Mouse (Mus musculus) thymus, postnatal 4 days (tissue): ENCODE results near the gene Ciz1.
"Not testable (repeated sequence)": the region's sequence is repeated elsewhere in the genome, so short reads cannot be mapped to it uniquely, and the experiment has no call there.

Source experiments
- DNase-seq: peaks from one replicate; pipeline ENCODE4 v3.0.0; 2021

Gene Ciz1

DNA sequence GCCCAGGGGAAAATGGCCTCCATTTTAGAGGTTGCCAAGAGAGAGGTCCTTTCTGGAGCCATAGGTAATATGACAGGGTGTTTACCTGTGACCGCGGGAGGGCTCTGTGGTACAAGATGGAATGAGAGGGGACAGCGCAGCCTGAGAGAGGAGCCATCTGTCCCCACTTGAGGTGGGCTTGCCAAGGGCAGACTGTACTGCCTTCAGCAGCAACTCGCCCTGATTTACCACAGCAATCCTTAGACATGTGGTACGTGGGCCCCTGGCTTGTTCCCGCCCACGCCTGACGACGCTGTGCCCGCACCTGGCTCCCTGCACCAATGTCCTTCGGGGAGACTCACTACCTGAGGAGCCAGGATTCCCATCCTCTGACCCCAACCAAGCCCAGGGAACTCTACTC lies 3.8 kb upstream of the Ciz1 start:
- no peak for DNase-seq

DNA sequence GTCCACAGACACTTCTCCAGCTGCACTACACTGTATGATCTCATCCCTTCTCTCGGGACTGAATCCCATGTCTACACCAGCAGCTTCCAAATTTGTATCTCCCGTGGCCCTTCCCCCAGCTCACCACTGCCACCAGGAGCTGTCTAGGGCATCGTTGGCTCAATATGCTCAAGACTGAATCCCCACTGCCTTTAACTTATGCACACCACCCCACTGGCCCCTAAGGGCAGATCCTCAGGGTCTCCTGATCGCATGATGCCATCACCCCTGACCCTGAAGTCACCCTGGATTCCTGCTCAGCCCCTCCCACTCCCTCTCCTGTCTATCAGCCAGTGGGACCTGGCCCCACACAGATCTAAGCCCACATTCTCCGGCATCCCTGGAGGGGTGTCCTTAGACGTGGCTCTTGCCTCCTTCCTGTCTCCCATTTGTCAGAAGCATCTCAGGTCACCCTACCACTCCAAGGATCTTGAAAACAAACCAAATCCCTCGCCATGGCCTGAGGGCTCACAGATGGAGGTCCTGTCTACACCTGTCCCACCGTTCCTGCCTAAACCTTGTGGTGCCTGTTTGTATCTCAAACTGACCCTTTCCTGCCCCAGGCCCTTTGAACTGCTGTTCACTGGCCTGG lies 2.4 kb upstream of the Ciz1 start:
- DNase-seq = no peak

DNA sequence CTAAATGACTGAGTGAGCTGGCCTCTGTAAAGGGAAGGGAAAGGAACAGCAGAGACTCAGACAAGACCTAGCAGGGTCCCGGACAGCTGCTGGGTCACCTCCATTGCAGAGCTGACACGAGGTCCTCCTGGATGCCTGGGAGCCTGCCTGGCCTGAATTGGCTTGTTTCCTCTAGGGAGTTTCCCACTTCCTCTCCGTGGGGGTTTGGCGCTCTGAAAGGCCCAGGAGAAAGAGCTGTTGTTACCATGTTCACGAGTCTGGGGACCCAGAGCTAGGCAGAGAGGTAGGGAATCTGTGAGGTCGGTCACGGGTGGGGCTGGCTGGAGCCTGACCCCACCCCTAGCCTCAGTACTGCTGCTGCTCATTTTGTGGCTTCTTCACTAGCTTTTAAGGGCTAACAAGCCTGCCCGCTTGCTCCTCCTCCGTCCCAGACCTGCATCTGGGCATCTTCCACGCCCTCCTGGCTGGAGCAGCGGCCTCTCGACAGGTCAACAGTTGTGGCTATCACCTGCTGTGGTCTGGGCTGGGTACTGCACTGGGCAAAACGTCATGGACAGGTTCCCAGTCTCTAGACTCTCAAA lies 1.6 kb upstream of the Ciz1 start:
- DNase-seq = no peak

DNA sequence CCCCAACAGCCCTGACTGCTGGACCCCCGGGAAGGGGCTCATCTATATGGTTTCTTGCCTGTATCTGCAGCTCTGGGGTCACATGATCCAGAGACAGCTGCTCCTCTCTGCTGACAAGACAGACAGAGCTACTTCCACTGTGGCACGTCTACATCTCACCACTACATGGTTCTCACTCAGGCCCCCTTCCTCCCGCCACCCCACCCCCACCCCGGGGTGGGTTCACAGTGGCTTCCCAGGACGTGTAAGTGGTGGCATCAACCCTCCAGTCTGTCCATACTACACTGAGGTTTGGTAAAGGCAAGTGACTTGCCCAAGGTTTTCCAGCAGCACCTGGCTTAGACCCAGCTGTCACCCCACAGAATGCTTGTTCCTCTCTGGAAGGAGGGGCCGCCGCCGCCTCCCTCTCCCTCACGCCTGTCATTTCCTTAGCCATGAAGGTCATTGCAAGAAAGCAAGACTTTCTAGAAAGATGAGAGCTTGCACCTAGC lies 611 bp upstream of the Ciz1 start:
- DNase-seq = peak; percentile 31

DNA sequence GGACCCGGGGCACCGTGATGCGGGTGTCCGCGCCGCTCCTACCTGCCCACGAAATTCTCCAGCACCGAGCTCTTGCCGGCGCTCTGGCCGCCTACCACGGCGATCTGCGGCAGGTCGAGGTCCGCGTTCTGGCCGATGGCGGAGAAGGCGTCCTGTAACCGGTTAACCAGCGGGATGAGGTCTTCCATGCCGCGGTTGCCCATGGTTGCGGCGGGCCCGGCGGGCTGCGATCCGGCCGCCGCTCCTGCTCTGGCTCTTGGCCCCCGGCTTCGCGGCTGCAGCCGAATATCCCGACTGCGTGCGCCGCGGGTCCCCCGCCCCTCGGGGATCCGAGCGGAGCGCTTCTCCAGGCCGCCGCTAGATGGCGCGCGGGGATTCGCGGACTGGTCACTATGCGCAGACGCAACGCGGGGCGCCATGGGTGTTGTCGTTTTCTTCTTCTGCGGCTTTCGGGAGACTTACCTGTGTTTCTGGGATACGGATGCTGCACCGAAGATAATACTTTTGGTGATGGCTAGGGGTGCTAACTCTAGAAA lies 948 bp downstream of the Ciz1 start, which contains the start of gene Dnm1:
Gene Dnm1 (minus strand): TSS at position 332 of the 536 bp plus-strand sequence.
- DNase-seq = peak; percentile 93

DNA sequence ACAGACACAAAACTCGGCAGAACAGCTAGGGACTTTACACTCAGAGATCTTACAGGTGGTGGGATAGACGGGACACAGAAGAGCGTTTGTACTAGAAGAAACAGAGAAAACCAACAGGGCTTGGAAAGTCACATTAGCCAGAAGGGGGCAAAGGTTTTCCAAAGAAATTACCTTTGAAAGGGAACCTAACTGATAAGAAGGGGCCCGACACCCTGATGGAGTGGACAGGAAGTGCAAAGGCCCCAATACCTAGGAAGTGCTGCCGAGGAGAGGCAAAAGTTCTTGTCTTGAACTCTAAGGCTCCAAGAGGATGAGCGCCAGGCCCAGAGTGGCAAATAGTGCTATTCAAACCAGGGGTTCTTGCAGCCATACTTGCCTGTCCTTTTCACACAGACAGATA lies 1.7 kb downstream of the Ciz1 start:
- no peak for DNase-seq

DNA sequence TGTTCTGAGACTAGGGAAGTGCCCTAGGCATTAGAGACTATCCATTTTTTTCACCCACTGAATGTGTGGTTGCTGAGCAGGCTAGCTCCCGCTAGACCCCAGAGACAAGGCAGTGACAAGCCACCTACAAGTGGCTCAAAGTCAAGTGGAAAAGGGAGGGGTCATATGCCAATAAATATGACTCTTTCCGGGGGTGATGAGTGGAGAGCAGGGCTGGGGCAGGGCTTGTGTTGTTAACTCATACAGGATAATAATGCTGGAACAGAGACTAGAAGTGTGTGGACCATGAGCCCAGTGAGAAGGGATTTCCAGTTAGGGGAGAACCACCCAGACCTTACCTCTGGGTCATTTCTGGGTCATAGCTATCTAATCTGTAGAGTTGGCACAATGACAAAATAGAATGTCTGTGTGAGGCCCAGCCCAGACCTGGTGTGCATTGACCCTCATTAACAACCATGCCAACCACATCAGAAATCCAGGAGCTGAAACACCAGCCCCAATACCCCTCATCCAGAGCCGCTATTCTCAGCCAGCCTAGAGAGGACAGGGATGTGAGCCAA lies 2.3 kb downstream of the Ciz1 start:
- DNase-seq = no peak

DNA sequence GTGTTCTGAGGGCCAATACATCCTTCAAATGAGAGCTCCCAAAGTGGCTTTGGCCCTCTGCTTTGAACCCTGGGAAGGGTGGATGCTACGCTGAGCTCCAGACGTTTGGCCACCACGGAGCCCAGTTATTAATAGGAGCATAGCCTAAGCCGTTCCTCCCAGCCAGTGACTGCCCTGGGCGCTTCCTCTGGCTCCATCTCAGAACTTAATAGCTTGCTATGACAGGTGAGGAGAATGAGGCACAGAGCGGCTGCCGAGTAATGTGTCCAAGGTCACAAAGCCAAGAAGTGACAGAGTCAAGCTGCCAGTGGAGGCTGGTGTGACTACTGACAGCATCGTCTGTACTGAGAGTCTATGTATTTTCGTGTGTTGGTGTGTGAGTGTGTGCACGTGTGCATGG lies 4.1 kb downstream of the Ciz1 start:
- no peak for DNase-seq

DNA sequence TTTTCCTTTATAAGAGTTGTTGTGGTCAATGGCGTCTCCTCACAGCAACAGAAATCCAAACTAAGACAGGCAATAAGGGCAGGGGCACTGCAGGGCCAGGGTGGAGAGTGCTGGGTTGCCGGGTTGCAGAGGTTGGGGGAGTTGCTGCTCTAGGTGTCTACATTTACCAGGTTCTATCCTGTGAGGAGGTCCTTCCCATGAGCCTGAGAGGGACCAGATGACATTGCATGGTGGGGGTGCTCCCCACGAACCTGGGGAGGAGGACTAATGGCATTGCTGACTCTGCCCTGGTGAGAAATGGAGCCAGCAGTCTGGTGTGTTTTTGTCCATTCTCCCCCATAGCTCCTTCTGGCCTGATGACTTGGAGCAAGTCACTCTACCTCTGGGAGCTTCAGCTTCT lies 5.6 kb downstream of the Ciz1 start:
- no peak for DNase-seq

DNA sequence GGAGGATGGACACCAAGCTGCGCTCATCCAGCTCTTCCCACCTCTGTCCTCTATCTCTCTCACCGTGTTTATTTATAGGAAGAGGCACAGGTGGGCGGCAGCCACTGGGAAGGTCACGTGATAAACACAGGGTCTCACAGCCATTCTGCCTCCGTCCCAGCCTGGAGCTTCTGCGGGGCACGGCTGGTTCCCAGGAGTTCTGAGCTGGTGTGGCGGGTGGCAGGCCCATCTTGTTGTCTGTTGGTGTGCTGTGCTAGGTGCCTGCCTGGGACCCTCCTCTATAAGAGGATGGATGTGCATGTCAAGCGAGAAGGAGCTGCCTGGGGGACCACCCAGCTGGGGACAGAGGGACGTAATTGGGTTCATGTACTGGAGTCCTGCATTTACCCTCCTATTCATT lies 6.3 kb downstream of the Ciz1 start:
- no peak for DNase-seq

DNA sequence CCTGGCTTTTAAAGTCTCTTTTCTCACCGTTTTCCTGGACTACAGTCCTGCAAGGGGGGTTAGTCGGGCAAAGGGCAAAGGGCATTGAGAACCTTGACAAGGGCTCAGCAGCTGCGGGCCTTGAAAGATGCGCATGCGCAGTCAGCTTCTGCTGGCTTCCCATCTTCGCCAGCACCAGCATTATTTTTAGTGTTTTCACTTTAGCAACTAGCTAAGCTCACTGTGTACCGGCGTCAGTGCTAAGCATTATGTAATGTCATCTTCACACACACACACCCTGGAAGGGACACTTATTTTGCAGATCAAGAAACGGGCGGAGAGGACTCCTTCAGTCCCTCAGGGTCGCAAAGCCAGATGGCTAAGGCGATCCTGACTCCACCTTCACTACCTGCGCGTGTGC lies 8.6 kb downstream of the Ciz1 start:
- DNase-seq = peak; percentile 84

DNA sequence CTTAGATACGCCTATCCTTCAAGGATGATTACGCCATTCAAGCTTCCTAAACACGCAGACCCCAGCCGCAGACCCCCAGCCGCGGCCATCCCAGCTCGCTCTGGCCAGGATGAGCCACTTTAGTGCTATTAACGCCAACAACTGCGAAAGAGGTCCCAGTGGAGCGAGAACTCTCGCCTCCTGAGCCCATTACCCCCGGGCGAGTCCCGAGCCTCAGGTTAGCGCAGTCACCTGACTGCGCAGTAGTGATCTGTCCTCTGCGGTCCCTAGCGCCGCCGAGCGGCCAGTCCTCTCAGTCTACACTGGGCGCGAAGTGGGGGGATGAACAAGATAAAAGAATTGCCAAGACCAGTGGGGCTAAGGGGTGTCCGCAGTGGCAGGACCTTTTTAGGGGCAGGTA lies 9.3 kb downstream of the Ciz1 start:
- DNase-seq = peak; percentile 75

DNA sequence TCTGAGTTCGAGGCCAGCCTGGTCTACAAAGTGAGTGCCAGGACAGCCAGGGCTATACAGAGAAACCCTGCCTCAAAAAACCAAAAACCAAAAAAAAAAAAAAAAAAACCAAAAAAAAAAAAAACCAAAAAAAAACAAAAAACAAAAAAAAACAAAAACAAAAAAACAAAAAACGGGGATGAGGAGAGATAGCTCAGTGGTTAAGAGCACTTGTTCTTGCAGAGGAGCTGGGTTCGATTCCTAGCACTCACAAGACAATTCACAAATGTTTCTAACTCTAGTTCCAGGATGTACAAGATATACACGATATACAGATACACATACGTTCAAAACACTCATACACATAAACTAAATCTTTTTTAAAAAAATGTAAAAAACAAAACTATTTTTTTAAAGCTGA lies 10.1 kb downstream of the Ciz1 start:
- not testable (repeated sequence) for DNase-seq

DNA sequence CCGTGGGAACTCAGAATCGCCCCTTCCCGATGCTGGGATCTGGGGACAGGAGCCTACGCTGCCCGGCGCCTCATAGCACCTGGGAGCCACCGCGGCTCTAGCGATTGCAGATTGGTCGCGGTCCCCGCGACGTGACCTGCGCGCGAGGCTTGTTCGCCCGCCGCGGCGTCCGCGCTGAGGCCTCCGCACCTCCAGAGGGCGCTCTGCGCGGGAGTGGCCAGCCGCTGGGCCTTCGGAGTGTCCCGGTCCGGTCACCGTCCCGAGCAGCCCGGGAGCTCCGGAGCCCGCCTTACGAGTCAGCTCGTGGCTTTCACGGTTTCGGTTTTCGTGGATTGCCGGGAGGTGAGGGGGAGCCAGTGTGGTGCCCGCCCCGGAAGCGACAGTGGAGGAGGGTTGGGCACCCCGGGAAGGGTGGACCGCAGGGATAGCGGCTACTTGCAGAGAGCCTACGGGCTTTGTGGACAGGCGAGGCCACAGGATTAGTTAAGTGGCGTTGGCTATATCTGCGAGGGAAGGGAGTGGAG lies 10.8 kb downstream of the Ciz1 start:
- DNase-seq = peak; percentile 93

DNA sequence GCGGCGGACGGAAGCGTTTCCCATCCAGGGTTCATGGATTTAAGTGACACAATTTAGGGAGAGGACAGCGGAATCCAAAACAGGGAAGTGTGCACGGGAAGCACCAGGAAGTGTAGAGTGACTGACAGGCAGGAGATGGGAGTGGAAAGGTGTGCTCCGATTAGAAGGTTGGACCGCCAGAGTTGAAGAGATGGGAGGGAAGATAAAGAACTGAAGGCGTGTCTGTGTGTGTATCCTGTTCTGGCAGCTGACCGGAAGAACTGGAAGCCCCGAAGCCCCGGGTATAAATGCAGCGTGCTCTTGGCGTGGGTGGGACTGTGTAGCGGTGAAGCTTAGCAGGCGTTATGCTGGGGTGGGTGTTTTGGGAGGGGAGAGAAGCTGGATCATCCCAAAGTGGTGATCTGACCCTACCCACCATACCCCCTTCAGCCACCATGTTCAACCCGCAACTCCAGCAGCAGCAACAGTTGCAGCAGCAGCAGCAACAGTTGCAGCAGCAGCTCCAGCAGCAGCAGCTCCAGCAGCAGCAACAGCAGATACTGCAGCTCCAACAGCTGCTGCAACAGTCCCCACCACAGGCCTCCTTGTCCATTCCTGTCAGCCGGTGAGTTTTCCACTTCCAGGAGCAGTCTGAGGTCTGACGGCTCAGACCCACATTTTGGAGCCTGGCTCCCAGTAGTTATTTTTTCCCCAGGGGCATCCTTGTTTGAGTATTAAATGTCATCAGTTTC lies 11.4 kb downstream of the Ciz1 start:
- DNase-seq = peak; percentile 33

DNA sequence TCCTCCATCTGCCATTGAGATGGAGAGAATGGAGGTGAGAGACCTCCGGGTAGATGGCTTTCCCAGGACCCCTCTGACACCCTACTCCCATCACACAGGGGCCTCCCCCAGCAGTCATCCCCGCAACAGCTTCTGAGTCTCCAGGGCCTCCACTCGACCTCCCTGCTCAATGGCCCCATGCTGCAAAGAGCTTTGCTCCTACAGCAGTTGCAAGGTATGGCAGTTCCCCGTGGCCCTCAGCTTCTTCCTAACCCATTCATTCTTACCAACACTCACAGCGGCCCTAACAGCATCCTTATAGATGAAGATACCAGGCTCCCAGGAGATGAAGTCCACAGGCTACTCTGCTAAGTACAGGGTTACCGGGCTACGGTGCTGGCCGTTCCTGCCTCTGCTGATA lies 12.0 kb downstream of the Ciz1 start:
- no peak for DNase-seq

DNA sequence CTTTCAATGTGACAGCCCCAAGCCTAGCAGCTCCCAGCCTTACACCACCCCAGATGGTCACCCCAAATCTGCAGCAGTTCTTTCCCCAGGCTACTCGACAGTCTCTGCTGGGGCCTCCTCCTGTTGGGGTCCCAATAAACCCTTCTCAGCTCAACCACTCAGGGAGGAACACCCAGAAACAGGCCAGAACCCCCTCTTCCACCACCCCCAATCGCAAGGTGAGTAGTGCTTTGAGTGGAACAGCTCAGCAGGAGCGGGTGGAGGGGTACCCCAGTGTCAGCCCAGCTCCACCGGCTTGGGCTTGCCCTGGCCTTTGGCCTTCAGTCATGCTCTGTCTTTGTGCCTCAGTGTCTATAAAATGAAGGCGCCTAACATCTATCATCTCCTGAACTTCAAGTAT lies 15.2 kb downstream of the Ciz1 start:
- DNase-seq = no peak

DNA sequence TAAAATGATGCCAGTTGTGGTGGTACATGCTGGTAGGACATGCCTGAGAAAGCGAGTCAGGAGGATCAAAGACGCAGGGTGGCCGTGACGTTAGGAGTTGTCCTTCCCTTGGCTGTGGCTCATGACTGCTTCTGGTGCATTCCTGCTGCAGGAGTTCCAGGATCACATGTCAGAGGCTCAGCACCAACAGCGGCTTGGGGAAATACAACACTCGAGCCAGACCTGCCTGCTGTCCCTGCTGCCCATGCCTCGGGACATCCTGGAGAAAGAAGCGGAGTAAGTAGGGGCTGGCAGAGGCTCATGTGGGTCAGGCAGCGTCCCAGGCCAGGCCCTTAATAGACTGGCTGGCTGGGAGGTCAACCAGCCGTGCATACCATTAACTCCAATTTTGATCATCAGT lies 22.1 kb downstream of the Ciz1 start:
- no peak for DNase-seq

DNA sequence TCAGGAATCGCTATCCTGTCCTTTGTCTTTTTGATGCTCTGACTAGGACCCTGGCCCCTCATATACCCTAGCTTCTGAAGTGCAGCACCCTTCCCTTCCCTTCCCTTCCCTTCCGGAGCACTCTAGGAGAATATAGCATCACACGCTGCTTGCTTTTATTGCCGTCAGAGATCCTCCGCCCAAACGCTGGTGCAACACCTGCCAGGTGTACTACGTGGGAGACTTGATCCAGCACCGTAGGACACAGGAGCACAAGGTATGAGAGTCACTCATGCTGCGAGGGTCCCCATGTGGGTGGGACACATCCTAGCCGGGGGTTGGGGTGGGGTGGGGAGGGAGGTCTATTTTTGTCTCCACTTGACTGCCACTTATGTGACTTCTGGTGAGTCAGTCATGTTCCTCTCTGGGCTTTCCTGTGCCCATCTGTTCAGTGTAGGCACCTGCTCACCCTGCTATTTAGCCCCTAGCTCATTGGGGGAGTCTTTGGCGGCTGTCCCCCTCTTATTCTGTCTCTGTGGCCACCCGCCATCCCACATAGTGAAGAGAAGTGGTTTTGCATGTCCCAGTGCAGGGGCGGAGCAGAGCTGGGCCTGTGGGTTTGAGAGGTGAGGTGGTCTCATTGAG lies 23.3 kb downstream of the Ciz1 start:
- DNase-seq = no peak

DNA sequence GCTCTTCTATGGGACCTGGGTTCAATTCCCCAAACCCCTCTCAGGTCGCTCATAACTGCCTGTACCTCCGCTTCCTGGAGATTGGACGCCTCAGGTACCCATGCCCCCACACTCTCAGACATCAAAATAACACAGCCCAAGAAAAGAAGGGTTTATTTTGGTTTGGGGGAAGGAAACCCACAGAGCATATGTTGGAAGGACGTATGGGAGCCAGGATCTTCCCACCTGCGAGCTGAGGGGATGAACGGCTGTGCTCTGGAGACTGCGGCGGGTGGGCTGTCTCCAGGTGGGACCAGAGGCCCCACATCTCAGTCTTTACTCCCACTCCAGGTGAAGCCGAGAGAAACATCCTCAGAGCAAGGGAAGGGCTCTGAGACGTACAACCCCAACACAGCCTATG lies 24.8 kb downstream of the Ciz1 start:
- DNase-seq = no peak

DNA sequence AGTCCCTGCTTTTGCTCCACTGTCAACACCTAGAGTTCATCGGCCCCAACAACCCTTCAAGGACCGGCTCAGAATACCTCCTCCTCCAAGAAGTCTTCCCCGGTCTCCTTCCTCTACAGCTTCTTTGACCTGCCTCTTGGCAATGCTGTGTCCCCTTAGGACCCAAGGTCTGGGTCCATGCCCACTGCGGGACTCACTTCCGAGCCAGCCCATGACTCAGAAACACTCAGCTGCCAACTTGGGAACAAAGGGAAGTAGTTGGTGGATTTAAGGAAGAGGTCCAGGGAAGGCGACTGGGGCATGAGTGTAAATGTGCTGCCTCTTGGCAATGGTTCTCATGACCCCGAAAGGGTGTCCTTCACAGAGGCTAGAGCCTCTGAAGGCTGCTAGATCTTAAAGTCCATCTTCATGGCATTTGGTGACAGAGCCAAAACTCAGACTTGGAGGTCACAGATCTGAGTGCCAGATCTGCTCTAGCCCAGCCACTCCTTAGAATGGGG lies 27.9 kb downstream of the Ciz1 start:
- DNase-seq = no peak

DNA sequence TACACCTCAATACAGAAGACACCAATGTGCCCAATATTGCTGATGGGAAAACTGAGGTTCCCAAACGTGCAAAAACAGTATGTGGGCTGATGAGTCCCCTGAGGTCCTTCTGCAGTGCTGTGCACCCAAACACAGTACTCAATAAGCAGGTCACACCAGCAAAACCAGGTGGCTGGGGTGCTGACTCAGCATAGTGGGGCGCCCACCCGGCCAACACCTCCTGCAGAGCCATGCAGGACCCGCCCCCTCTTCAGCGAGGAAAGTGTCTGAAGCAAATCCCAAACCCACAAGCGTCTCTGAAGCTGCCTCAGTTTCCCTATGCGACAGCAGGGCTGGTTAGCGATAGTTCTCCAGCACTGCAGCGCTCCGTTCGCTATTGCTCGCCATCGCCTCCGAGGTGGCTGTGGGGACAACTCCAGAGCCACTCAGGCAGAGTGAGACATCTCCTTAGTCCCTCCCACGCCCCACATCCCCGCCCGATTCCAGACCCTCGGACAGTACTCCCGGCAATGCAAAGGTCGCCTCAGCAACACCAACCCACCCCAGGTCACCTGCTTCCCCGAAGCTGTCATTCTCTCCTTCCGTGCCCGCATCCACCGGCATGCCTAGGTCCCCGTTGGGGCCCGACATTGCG lies 29.1 kb downstream of the Ciz1 start:
- DNase-seq = peak; percentile 77
